Mouse (Mus musculus) intestine, postnatal 0 days (tissue): ENCODE results near the gene Ttll10. TPM values are rescaled to one million over a fixed set of nuclear protein-coding genes. Genes with fewer than 3 reads are reported as not detected.

Experiments
- ATAC-seq: fragments of 200-750 bp; cut with Nextera tagmentation; 2 replicates; pipeline ENCODE4 v1.8.0; 2017; ENCODE audit warnings: mild to moderate bottlenecking, moderate TSS enrichment, moderate library complexity
- H3K27ac ChIP-seq: fragments of 300-500 bp; sonication (generic); 2 replicates; pipeline ENCODE4 v1.5.1; 2014; ENCODE audit warnings: mild to moderate bottlenecking, low read depth, low read length, moderate library complexity
- H3K27me3 ChIP-seq: fragments of 300-500 bp; sonication (generic); replicated peaks from 2 replicates; pipeline ENCODE4 v1.6.1; 2014; ENCODE audit warnings: low read length, mixed read lengths; ENCODE audit not compliant: control insufficient read depth, insufficient read depth
- H3K36me3 ChIP-seq: fragments of 300-500 bp; sonication (generic); 2 replicates; pipeline ENCODE4 v1.6.1; 2014; ENCODE audit warnings: mild to moderate bottlenecking, moderate library complexity; ENCODE audit not compliant: control insufficient read depth, insufficient read depth
- H3K4me1 ChIP-seq: fragments of 300-500 bp; sonication (generic); replicated peaks from 2 replicates; pipeline ENCODE4 v1.6.1; 2014; ENCODE audit warnings: antibody characterized with exemption, low read length, mixed read lengths; ENCODE audit not compliant: control insufficient read depth, insufficient read depth
- H3K4me2 ChIP-seq: fragments of 300-500 bp; sonication (generic); replicated peaks from 2 replicates; pipeline ENCODE4 v1.6.1; 2014; ENCODE audit warnings: low read depth, mild to moderate bottlenecking, moderate library complexity
- H3K4me3 ChIP-seq: fragments of 300-500 bp; sonication (generic); 2 replicates; pipeline ENCODE4 v1.5.1; 2014; ENCODE audit warnings: low read depth, low read length
- H3K9ac ChIP-seq: fragments of 300-500 bp; sonication (generic); 2 replicates; pipeline ENCODE4 v1.6.1; 2014; ENCODE audit warnings: mild to moderate bottlenecking, low read depth, low read length
- H3K9me3 ChIP-seq: fragments of 300-500 bp; sonication (generic); 2 replicates; pipeline ENCODE4 v1.6.1; 2016; ENCODE audit warnings: mixed run types; ENCODE audit not compliant: control insufficient read depth
- CTCF ChIP-seq: sonication (generic); IDR thresholded peaks from 2 replicates; pipeline ENCODE4 v1.5.1; 2016; ENCODE audit warnings: low read depth, mild to moderate bottlenecking, control low read depth, antibody characterized with exemption, moderate library complexity
- WGBS: fragments of 180-500 bp; shearing (Covaris S2); extraction: QIAGEN DNeasy Blood & Tissue Kit; methylation state at CpG from one replicate; pipeline ENCODE4 v1.1.7; 2014; 5-methylcytosine and 5-hydroxymethylcytosine counted together
- polyA plus RNA-seq: library from polyadenylated mRNA; unstranded; fragments of >200 nt; fragmentation: Nextera tagmentation; extraction: Ambion mirVana; gene quantifications from 2 replicates; pipeline ENCODE4 v1.2.1, GENCODE M21; 2015

Gene Ttll10
- polyA plus RNA-seq, 1 experiment from 2014 or later: 2.1 TPM

DNA sequence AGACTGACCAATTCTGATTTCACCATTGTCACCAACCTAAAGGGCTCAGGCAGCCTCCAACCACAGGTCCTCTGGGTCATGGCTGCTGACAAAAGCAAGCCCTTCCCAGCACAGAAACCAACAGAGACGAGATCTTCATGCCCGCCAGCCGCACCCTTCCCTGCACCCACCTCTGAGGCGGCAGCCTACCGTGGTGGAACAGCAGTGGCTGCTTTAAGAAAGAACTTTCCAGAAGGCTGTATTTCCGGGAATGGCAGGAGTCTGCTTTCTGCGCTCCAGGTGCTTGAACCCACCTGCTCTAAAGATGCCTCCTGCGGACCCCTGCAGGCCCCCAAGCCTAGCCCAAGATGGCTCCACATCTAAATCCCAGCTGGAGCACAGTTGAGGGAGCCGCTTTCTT is 388 bp downstream of the Ttll10 start:
- Histone ChIP-seq H3K36me3 (no peaks in the 10 kb centered on the region), H3K9ac (peak overlapping the region; percentile 78), H3K4me2 (peak overlapping the region; percentile 68), H3K4me3 (peak overlapping the region; percentile 45), H3K27me3 (no peaks in the 10 kb centered on the region), H3K27ac (peak overlapping the region; percentile 95), H3K9me3 (no peaks in the 10 kb centered on the region), H3K4me1 (0 out of 2 replicates have a peak, but pooled peaks cover 1% of the 10 kb centered on the region)
- no peak for ATAC-seq
- WGBS: 32% methylated on average over 9 of the region's 9 CpGs
- TF ChIP-seq CTCF: no peak

DNA sequence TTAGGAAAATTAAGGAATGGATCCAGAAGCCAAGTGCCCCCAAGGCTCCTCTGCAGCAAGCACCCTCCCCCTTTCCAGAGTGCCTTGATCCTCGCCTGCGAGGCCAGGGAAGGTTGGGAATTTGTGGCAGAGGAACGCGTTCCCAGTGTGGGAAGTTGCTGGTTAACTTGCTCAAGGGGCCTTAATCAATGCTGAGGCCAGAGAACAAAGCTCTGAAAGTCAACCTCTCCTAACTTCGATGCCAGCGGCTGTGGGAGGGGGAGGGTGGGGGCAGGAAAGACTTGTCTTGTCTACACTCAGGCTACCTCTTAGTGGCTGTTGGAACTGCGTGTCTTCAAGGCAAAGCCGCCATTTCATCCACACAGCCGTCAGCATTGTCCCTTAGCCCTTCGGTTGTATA is 1.5 kb downstream of the Ttll10 start:
- no peak for TF ChIP-seq CTCF
- H3K27me3 ChIP-seq: no peaks in the 10 kb centered on the region
- H3K4me1 ChIP-seq: peaks cover 10% of the 10 kb centered on the region; the same call in 1 of the 2 replicates
- H3K36me3 ChIP-seq: no peaks in the 10 kb centered on the region
- H3K4me2 ChIP-seq: peak overlapping the region; percentile 68
- peak overlapping the region; percentile 95 for H3K27ac ChIP-seq
- ATAC-seq: no peak
- WGBS: 26% methylated on average over 10 of the region's 10 CpGs
- H3K9ac ChIP-seq: peak overlapping the region; percentile 78
- H3K9me3 ChIP-seq: no peaks in the 10 kb centered on the region
- peak overlapping the region; percentile 45 for H3K4me3 ChIP-seq

DNA sequence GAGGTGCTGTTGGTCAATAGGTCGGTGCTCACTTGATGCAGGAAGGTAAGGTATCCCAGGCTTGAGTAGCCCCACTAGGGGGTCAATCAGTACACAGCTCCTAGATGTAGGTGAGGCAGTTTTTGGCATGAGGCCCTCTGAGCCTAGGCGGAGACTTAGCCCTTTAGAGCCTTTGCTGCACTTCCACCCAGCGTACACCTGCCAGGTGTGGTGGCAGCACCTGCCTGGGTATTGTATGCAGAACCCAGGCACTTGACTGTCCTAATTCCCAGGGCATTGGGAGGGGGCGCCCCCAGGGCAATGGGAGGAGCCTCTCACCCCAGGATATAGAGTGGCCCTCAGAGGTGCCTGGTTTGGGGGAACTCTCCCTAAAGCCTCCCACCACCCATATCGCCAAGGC is 4.0 kb downstream of the Ttll10 start:
- WGBS: 40% methylated on average over 5 of the region's 5 CpGs
- Histone ChIP-seq H3K4me1 (peaks cover 11% of the 10 kb centered on the region; the same call in 1 of the 2 replicates), H3K9ac (no peak overlapping the region; the same call in 1 of the 2 replicates), H3K4me2 (peak overlapping the region; percentile 68), H3K9me3 (no peaks in the 10 kb centered on the region), H3K27me3 (no peaks in the 10 kb centered on the region), H3K4me3 (peak overlapping the region; percentile 45; the same call in 1 of the 2 replicates), H3K36me3 (no peaks in the 10 kb centered on the region), H3K27ac (peak overlapping the region; percentile 90)
- peak; percentile 9; the same call in 1 of the 2 replicates for ATAC-seq
- TF ChIP-seq CTCF: peak; percentile 52

DNA sequence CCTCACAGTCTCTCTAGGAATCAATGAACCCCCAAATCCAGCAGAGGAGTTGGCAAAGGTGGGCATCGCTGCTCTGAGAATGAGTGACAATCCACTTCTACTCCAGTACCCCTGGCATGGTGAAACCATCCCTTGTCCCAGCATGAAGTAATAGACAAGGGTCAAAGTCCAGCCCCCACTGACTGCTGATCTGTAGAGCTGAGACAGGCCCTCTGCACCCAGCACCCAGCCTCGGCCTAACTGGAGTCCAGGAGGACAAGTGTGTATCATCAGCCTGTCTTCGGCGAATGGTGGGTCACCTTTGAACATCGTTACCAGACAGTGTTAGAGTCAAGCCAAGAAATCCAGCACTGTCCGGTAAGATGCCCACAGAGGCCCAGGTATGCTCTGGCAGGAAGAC is 4.6 kb downstream of the Ttll10 start:
- Histone ChIP-seq H3K27ac (peak overlapping the region; percentile 90), H3K4me3 (peak overlapping the region; percentile 5; the same call in 1 of the 2 replicates), H3K4me1 (peaks cover 11% of the 10 kb centered on the region; the same call in 1 of the 2 replicates), H3K9ac (no peak overlapping the region), H3K9me3 (no peaks in the 10 kb centered on the region), H3K4me2 (peak overlapping the region; percentile 68), H3K36me3 (no peaks in the 10 kb centered on the region), H3K27me3 (no peaks in the 10 kb centered on the region)
- WGBS: 43% methylated on average over 6 of the region's 6 CpGs
- no peak for TF ChIP-seq CTCF
- ATAC-seq: peak; percentile 69

DNA sequence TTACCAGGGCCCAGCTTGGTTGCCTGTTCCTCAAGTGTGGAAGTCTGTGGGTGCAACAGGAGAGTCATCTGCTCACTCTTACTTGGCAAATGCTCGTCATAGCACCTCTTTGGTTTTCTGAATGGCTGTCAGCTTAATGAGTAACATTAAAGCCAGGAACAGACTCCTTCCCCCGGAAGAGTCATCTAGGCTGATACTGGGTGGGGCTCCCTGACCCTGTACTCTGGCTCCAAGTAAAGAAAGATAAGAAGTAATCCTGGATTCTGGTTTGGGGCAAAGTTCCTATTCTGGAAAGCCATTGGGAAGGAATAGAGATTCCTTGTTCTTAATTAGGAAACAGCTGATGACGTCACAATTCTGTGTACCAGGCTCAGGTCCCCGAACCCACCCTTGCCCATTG is 5.1 kb downstream of the Ttll10 start:
- Histone ChIP-seq H3K27me3 (no peaks in the 10 kb centered on the region), H3K9me3 (no peaks in the 10 kb centered on the region), H3K4me2 (peak overlapping the region; percentile 68), H3K4me1 (peaks cover 11% of the 10 kb centered on the region; the same call in 1 of the 2 replicates), H3K27ac (peak overlapping the region; percentile 90), H3K4me3 (no peak overlapping the region), H3K36me3 (no peaks in the 10 kb centered on the region), H3K9ac (no peak overlapping the region)
- 42% methylated on average over 4 of the region's 4 CpGs for WGBS
- ATAC-seq: peak; percentile 82
- TF ChIP-seq CTCF: no peak

DNA sequence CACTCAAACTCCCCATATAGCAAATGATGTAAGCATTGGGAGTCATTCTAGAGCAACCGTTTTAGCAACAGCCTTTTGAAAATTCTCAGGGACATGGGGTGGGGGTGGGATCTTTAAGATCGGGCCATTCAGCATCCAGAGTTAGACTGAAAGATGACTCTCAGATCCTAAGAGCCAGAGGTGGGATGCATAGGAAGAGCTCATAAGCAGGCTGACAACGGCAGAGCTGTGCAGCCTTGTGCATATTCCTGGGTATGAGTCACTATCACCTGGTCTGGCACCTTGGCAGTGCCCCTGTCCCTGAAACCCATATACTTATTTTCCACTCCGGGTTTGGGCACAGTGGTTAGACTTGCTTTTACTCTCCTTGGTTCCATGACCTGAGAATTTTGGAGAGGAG is 6.1 kb downstream of the Ttll10 start:
- Histone ChIP-seq H3K9me3 (no peaks in the 10 kb centered on the region), H3K27ac (peak overlapping the region; percentile 90; the same call in 1 of the 2 replicates), H3K27me3 (no peaks in the 10 kb centered on the region), H3K4me2 (no peak overlapping the region), H3K4me1 (peaks cover 11% of the 10 kb centered on the region; the same call in 1 of the 2 replicates), H3K4me3 (no peak overlapping the region), H3K36me3 (peaks cover 4% of the 10 kb centered on the region; the same call in 1 of the 2 replicates), H3K9ac (no peak overlapping the region)
- TF ChIP-seq CTCF: no peak
- WGBS: 52% methylated on average over 4 of the region's 4 CpGs
- ATAC-seq: no peak
